Mouse (Mus musculus) bone marrow, adult 2 months (tissue): ENCODE measurements at regions not wholly inside any gene's neighbourhood (a gene's known extent, or its start where the extent isn't known, plus 50 kb on each side); places are given as distances from the start of the nearest gene placed in this dataset.

Source experiments
- CTCF ChIP-seq: fragments of 200-500 bp; IDR thresholded peaks from 2 replicates; pipeline ENCODE4 v1.5.1; 2011; ENCODE audit warnings: low read length, control low read depth; ENCODE audit not compliant: control insufficient read depth, insufficient read depth
- POLR2A ChIP-seq: fragments of 200-500 bp; IDR thresholded peaks from 2 replicates; pipeline ENCODE4 v1.6.1; 2011; ENCODE audit warnings: low read depth, mild to moderate bottlenecking, control low read depth, low read length, borderline replicate concordance; ENCODE audit not compliant: control insufficient read depth

DNA sequence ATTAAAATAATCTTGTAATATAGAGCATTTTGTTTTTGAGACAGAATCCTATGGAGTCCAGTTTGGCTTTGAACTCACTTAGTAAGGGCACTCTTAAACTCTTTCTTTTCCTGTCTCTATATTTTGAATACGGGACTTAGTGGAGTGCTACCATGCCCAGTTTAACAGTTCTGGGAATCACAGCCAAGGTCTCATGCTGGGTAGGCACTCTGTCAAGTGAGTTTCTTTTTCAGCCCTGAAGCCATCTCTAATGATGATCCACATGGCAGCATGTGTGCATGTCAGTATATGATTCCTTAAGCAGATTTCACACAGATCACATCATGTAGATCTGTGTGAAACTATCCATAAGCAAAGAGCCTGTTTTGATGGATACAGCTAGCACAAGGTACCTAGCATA, 113.6 kb upstream of the Rnd3 start:
- TF ChIP-seq POLR2A (no peak), CTCF (no peak)
